Mouse (Mus musculus) mouse embryonic stem cell (cell line): ENCODE results near the gene Galnt11.

ENCODE experiments used
- in situ Hi-C, 2 experiments: fragments of 300-500 bp; cut with MboI; formaldehyde crosslinking; loops; 1 replicate in 1 of 2; 3 replicates in 1 of 2; pipeline ENCODE4 v1.14.3; 2019 to 2020; ENCODE audit warnings: low sequenced_read_pairs in 2 of 2, low pct_unique_long_range_greater_than_20kb in 1 of 2, mixed read lengths in 1 of 2; ENCODE audit not compliant: unreplicated experiment in 1 of 2

Gene Galnt11

GRCm38 (mm10) chr5:25247036-25247435 lies 25.3 kb downstream of the Galnt11 start:
- in situ Hi-C loops = no loop called here

DNA sequence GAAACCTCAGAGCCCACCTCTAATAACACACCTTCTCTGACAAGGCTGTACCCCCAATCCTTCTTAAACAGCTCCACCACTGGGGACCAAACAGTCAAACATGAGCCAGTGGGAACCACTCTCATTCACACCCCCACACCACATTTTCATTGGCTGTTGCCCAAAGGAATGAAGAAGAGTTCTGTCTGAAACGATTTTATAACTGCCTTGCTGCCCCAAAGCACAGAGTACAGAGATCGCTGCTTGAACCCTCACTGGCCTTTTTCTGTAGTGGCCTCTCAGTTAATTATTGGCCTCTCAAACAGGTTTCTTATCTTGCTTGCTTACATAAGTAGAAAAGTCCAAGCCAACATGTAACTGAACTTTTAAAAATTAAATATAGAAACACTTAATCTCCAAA lies 30.7 kb downstream of the Galnt11 start:
- in situ Hi-C loops = no loop called here

DNA sequence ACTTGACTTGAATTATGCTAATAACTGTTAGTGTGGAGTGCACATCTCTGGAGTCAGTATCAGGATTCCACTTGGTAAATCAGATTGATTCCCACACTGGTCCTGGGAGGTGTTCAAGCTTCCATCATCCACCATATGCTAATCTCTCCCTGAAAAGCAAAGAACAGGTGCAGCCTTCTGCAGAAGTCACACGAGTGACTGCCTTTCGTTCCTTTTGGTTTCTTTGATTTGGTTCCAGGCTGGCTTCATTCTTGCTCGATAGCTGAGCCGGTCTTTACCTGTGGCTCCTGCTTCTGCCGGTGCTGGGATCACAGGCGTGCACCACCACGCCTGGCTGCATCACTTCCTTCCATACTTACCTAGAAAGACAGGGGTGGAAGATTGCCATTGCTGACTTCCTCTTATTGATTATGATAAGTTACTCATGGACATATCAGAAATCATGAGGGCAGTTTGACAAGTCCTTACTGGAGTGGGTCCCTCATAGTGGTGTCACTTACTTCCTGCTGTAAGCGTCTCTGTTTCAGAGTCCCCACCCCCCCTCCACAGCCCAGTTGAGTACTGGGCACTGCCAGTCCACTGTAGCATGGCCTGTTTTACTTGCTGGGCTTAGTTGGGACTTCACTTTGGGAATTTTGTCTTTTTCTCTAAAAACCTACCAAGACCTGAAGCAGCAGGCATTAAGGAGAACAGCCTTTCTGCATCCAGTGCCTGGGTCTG lies 31.3 kb downstream of the Galnt11 start:
- in situ Hi-C loops = no loop called here

DNA sequence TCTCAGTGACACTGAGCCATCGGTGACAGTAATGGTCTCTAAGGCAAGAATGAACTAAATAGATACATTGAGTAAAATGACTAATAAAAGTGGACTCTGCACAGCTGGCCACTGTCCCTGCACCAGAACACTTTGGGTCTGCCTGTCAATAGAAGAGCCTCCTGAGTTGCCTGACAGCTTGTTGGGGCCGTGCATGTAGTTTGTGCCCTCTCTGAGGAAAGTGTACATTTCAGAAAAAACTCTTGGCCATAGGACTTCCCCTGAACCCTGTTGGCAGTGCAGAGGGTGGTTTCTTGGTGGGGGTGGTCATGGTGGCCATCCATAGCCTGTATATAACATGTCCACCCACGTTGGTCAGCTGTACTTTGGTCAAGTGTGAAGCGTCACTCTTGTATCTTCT lies 32.8 kb downstream of the Galnt11 start:
- in situ Hi-C loops = no loop called here

DNA sequence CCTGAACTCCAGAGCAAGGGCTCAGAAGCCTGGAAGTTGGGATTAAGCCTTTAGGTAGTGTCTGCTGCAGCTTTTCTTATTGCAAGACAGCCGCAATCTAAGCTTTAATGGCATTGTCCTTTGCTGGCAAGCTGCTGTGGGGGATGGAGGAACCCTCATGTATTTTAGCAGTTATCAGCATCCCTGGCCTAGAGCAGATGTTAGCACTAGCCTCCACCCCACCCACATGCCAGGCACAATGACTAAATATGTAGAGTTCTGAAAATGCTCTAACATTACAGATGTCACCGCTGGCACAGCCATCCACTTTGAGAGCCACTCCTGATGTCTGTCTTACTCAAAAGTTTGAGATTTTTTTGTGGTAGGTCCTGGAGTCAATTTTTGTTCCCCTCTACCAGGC lies 35.0 kb downstream of the Galnt11 start:
- in situ Hi-C loops = no loop called here

DNA sequence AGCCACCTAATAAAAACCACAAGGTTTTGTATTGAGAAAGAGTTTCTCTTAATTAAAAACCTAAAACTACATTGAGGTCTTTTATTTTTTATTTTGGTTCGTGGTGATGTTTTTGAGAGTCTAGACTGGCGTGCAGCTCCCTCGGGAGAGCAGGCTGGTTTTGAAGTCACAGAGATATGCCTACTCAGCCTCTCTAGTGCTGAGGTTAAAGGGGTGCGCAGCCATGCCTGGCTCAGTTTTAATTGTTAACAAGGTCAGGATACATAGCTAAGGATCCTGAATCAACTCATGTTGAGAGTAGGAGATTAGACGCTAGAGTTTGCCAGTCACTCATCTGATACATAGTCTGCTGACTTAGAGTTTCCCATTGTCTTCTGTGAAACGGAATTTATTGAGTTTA lies 39.7 kb downstream of the Galnt11 start:
- in situ Hi-C loops = no loop called here

DNA sequence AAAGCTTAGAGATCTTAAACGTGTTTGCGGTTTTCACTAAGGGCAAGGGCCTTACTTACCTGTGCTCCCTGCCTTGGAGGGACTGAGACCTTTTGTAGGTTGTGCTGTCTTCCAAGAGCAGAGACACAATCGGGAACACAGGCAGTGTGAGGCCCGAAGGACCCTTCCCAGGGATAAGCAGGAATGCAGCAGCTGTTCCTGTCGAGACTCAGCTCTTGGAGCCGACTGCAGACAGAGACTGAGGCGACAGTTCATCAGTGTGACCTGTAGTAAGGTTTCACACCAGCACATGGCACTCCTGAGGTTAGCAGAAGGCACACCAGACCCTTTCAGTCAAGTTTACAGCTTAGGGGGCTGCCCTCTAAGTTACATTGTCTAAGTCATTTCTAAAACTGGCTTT lies 40.6 kb downstream of the Galnt11 start:
- in situ Hi-C loops = no loop called here

GRCm38 (mm10) chr5:25268258-25268888 lies 46.7 kb downstream of the Galnt11 start:
- in situ Hi-C loops = no loop called here

DNA sequence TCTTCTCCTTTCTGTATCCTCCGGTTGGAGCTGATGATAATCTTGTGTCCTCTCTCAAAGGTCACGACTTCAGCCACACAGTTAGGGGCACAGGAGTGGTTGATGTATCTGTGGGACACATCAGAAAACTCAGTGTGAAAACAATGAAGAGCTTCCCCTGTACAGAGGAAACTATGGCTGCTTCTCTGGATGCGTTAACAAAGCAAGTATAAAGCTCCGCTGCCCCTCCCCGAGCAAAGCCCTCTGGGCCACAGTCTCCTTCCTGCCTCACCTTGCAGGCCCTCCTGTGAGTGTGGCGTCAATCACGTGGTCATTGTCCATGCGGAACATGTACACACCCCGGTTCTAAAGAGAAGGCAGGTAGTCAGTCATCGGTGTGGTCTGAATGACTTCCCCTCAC lies 53.9 kb downstream of the Galnt11 start:
- in situ Hi-C loops = no loop called here

DNA sequence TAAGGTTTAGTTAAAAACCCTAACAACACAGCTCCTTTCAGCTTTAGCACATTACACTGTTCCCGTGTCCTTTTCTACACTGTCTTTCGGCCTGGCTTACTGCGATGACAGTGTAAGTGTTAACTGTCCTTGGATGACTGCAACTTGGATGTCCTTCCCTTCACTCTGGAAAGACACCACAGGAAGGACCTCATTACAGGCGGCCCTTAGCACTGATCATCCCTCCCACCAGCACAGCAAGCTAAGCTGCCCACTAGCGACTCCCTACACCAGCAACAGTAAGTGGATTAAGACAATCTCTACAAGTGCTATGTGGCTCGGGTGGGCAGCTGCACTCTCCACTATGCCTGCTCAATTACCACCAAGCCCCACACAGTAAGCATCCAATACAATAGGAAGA lies 54.7 kb downstream of the Galnt11 start:
- in situ Hi-C loops = no loop called here

DNA sequence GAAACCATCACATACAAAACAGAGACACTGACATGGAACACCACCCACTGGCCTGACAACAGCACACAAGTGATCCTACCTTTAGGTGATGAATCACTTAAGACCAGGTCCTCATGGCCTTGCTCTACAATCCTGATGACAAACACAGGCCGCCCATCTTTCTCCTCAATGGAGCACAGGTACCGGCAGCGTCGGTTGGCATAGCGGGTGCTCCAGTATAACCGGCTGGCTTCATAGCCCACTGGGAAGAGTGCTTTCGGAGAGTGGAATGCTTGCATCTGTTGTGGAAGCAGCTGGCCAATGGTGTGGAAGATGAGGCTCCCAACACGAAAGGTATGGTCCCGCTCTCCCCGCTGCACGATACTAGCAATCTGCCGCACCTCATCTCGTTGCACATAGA lies 62.3 kb downstream of the Galnt11 start:
- in situ Hi-C loops = no loop called here

DNA sequence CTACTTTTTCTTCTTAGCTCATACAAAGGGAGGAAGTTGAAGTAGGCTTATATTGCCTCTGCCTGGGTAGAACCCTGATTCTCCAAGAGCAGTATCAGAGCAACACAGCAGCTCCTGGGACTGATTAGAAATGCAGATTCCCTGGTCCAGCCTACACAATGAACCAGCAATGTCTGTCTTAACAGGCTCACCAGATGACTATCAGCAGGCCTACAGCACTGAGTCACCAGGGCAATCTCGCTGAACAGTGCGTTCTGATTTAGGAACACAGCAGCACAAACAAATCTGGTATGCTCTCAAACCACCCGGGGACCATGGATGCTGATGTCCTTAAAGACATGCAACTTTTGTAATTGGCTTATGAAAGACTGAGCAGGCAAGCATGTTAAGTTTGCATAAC lies 75.1 kb downstream of the Galnt11 start:
- in situ Hi-C loops = no loop called here

GRCm38 (mm10) chr5:25310226-25310625 lies 88.5 kb downstream of the Galnt11 start:
- in situ Hi-C loops = no loop called here

DNA sequence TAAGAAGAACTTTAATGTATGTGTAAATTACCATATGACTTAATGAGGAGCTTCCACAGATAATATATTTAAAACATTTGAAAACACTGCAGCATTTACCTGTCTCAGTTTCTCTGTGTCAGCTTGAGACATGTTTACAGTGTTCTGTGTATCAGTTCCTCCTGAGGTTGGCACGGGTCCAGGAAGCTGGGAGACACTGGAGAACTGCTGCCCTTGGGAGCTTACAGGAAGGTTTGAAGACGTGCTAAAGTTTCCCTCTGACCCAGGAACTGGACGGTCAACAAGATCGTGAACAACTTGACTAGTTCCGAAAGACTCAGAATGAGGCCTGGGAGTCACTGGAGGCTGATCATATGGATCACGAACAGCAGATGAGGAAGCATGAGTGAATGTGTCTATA lies 92.2 kb downstream of the Galnt11 start:
- in situ Hi-C loops = no loop called here
